Mouse (Mus musculus) stomach, postnatal 0 days (tissue): ENCODE measurements around the gene Mrtfa.

Source experiments
- CTCF ChIP-seq: IDR thresholded peaks from 2 replicates; pipeline ENCODE4 v1.5.1; 2016; ENCODE audit warnings: antibody characterized with exemption, low read depth, mild to moderate bottlenecking, moderate library complexity
- EP300 ChIP-seq: optimal IDR thresholded peaks from 2 replicates; pipeline ENCODE3; 2016; ENCODE audit warnings: antibody characterized with exemption

- TF ChIP-seq CTCF (no peak), EP300 (no peak)
Observed at GRCm38 (mm10) chr15:81035417-81036162, 155.0 kb downstream of the Mrtfa start.
